In the genomic region with DNA sequence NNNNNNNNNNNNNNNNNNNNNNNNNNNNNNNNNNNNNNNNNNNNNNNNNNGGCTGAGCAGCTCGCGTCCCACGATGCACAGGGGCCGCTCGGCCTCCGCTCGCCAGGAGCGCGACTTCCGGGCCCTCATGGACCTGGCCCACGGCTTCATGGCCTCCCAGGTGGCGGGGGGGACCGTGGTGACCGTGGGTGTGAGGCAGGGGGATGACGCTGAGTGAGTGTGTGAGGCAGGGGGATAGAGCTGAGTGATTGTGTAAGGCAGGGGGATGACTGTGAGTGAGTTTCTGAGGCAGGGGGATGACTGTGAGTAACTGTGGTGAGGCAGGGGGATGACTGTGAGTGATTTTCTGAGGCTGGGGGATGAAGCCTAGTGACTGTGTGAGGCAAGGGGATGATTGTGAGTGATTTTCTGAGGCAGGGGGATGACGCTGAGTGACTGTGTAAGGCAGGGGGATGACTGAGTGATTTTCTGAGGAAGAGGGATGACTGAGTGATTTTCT, we compare ENCODE assay signal across 9 mouse cellular contexts. TPM values are rescaled to one million over a fixed set of nuclear protein-coding genes. Genes with fewer than 3 reads are reported as not detected.
DNase-seq lines count a peak whose midpoint lies in the region; ATAC-seq and TF ChIP-seq lines count a peak whose summit lies in the region.
"Had no signal": no experiment of that assay in that cellular context is flagged by ENCODE, and none has a peak within 500 bp of the region (broad histone marks: within the 10 kb centered on the region; RNA-seq: fewer than 3 reads in every experiment).

Gene Asmt (plus strand): TSS at position 51 of the 499 bp plus-strand sequence.

- WGBS in liver, embryonic 14.5 days (ENCODE audit: insufficient replicate concordance): 91% methylated on average over 12 of the region's 16 CpGs
- 95% methylated on average over 13 of the region's 16 CpGs for WGBS in stomach, embryonic 16.5 days

- no peak within 1 kb of the TSS for H3K27ac ChIP-seq in liver, embryonic 14.5 days
- H3K27ac ChIP-seq in stomach, embryonic 16.5 days (ENCODE audit: low read length): no peak within 1 kb of the TSS

- no peak within 1 kb of the TSS for H3K4me2 ChIP-seq in liver, embryonic 14.5 days (ENCODE audit: low read depth)
- H3K4me2 ChIP-seq in stomach, embryonic 16.5 days (ENCODE audit: low read depth, low read length): no peak within 1 kb of the TSS

- no peaks in the 10 kb centered on the region for H3K4me1 ChIP-seq in liver, embryonic 14.5 days (replicated peaks; ENCODE audit: control insufficient read depth in 2 of 2, insufficient read depth in 2 of 2, low read length in 1 of 2)
- no peaks in the 10 kb centered on the region for H3K4me1 ChIP-seq in stomach, embryonic 16.5 days (ENCODE audit: control insufficient read depth, insufficient read depth, low read length)

- no peak for TF ChIP-seq EP300 in liver, embryonic 14.5 days (IDR thresholded peaks at IDR 0.05; ENCODE audit: low read depth)

- no peak for TF ChIP-seq CTCF in liver, embryonic 14.5 days (IDR thresholded peaks at IDR 0.05; ENCODE audit: low read depth)

- H3K36me3 ChIP-seq in liver, embryonic 14.5 days (replicated peaks; ENCODE audit: control insufficient read depth, insufficient read depth, low read depth): no peaks in the 10 kb centered on the region; the same call in 1 of the 2 replicates
- H3K36me3 ChIP-seq in stomach, embryonic 16.5 days (ENCODE audit: control insufficient read depth, insufficient read depth, low read length): peaks cover 23% of the 10 kb centered on the region

- no peaks in the 10 kb centered on the region for H3K27me3 ChIP-seq in liver, embryonic 14.5 days (ENCODE audit: control insufficient read depth, insufficient read depth, low read length)
- no peaks in the 10 kb centered on the region for H3K27me3 ChIP-seq in stomach, embryonic 16.5 days (ENCODE audit: control insufficient read depth, insufficient read depth, low read length)

- ATAC-seq in liver, embryonic 14.5 days (ENCODE audit: insufficient read depth): peak; percentile 40
- ATAC-seq in stomach, embryonic 16.5 days (ENCODE audit: insufficient read depth, low FRiP score): peak; percentile 61

- no peak within 1 kb of the TSS for H3K9ac ChIP-seq in liver, embryonic 14.5 days (replicated peaks)
- H3K9ac ChIP-seq in stomach, embryonic 16.5 days (ENCODE audit: low read length): no peak within 1 kb of the TSS

- intact Hi-C loops in gastrocnemius, postnatal 36 days (cut with DNase I): no loop called here

- peak; percentile 21 for DNase-seq in adrenal gland, postnatal 14 days
- no peak for DNase-seq in adrenal gland, postnatal 10 days
- DNase-seq in thymus, postnatal 4 days: peak; percentile 28
- DNase-seq in thymus, adult 18-20 months: no peak
- DNase-seq in liver, embryonic 14.5 days (ENCODE audit: low read depth in 3 of 3, low spot score in 3 of 3): no peak
- no peak for DNase-seq in spleen, postnatal 10 days (ENCODE audit: low spot score in 2 of 2)
- no peak for DNase-seq in gastrocnemius, postnatal 36 days

- no peak within 1 kb of the TSS for H3K4me3 ChIP-seq in liver, embryonic 14.5 days (ENCODE audit: insufficient read depth in 1 of 2, low read depth in 2 of 2, low read length in 2 of 2)
- no peak within 1 kb of the TSS for H3K4me3 ChIP-seq in stomach, embryonic 16.5 days (replicated peaks; ENCODE audit: low read length)

- peaks cover 50% of the 10 kb centered on the region for H3K9me3 ChIP-seq in liver, embryonic 14.5 days (ENCODE audit: control insufficient read depth, low read length)
- H3K9me3 ChIP-seq in stomach, embryonic 16.5 days (replicated peaks; ENCODE audit: control insufficient read depth, low read length): peaks cover 48% of the 10 kb centered on the region

RNA-seq across cellular contexts. Expression of gene Asmt, which starts in this region (rescaled TPM):
- not detected in 2 replicates for total RNA-seq in adrenal gland, postnatal 14 days (2021)
- total RNA-seq in adrenal gland, postnatal 10 days (2021): not detected
- polyA plus RNA-seq in liver, embryonic 14.5 days (2012; rRNA removed): not detected in 2 replicates
- not detected in 2 replicates for polyA plus RNA-seq in liver, embryonic 14.5 days (2014; fragmentation: Nextera tagmentation; extraction: Ambion mirVana)
- polyA plus RNA-seq in stomach, embryonic 16.5 days (2015; fragmentation: Nextera tagmentation; extraction: Ambion mirVana): not detected in 2 replicates
- not detected for total RNA-seq in gastrocnemius, postnatal 36 days (2021)
- total RNA-seq: gastrocnemius, postnatal 4 days had no signal

Comparison
In these comparisons a context has a peak if more than half of its experiments do, and no peak if none do; other contexts are left out.
1. Peak in DNase-seq in adrenal gland, postnatal 14 days; RNA of the gene not detected or under 1 TPM.
2. Peak in ATAC-seq in liver, embryonic 14.5 days; RNA of the gene not detected or under 1 TPM.
3. Peak in ATAC-seq in stomach, embryonic 16.5 days; RNA of the gene not detected or under 1 TPM.